Mouse (Mus musculus) lung, postnatal 25 days (tissue): ENCODE measurements at regions not wholly inside any gene's neighbourhood (a gene's known extent, or its start where the extent isn't known, plus 50 kb on each side); places are given as distances from the start of the nearest gene placed in this dataset.
"Not testable (repeated sequence)": the region's sequence is repeated elsewhere in the genome, so short reads cannot be mapped to it uniquely, and the experiment has no call there.

Experiments
- DNase-seq: peaks from one replicate; pipeline ENCODE4 v3.0.0; 2022; ENCODE audit warnings: low spot score

GRCm38 (mm10) chr19:27694478-27694877, 264.9 kb upstream of the Pum3 start:
- DNase-seq, result no peak

- DNase-seq, result no peak
Observed at GRCm38 (mm10) chr19:27693706-27694105, 264.1 kb upstream of the Pum3 start.

- no peak for DNase-seq
Observed at GRCm38 (mm10) chr19:27692944-27693343, 263.3 kb upstream of the Pum3 start.

GRCm38 (mm10) chr19:27683426-27683825, 253.8 kb upstream of the Pum3 start:
- no peak for DNase-seq

DNA sequence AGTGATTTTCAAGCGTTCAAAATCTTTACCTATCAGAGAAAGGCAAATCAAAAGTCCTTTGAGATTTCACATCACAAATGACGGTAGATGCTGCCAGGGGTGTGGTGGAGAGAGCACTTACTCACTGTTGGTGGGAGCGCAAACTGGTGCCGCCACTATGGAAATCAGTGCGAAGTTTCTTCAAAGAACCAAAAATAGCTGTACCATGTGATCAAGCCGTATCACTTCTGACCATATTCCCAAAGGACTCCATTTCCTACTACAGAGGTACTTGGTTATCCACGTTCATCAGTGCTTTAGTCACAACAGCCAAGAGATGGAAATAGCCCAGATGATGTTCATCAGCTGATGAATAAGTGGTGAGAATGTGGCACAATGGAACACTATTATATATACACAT, 249.8 kb upstream of the Pum3 start:
- no peak for DNase-seq

DNA sequence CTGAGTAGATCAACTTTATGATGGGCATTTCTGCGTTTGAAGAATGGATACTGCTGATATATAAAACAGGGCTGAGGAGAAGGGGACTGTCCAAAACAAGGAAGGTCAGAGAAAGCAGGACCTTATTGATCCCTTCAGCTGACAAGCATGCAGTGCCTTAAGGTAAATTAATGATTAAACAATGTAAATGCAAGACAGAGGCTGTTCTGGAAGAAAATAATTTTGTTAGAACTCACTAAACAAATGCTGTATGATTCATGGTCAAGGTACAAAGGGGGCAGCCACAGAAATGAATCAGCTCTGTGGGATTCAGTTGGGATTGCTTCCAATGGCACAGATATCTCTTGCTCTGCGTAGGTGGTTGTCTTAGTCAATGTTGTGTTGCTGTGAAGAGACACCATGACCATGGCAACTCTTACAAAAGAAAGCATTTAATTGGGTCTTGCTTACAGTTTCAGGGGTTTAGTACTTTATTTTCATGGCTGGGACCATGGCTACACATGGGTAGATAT, 243.1 kb upstream of the Pum3 start:
- no peak for DNase-seq

- DNase-seq, result no peak
Observed at GRCm38 (mm10) chr19:27663296-27663695, 233.7 kb upstream of the Pum3 start.

- DNase-seq, result no peak
Observed at GRCm38 (mm10) chr19:27641001-27641400, 211.4 kb upstream of the Pum3 start.

DNA sequence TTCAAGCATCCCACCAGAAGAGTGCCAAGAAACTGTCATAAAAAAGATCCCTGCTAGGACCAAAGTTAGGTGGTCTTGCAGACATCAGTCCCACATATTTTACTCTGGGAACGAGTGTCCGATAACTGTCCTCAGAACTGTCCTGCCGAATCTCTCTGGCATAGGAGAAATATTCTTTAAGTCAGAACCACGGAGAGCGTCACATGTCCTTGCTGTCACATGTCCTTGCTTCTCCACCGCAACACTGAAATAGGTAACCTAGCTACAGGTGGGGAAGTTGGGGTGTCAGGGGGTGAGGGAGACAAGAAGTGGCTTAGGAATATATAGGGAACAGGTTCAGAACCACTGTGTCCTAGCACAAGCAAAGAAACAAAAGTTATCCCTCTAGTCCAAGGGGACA, 203.5 kb upstream of the Pum3 start:
- DNase-seq, result no peak

- DNase-seq, result no peak
Observed at GRCm38 (mm10) chr19:27627626-27628025, 198.0 kb upstream of the Pum3 start.

DNA sequence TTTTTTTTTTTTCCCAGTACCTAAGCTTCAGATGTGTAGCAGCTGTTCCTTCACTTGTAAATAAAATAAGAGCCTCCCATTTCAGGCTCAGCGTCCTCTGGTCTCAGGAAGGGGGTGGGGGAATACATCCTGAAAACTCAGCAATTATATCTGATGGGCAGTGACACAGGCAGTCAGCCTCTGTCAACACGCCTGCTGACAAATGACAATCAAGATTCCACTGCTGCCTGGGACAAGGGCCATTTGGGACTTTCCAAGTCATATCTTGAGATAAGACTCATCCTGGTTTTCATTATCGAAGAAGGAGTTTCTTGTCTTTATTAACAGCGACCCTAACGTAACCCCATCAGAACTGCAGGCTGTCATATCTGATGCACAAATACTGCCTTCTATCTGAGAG, 187.9 kb upstream of the Pum3 start:
- peak; percentile 55 for DNase-seq

DNA sequence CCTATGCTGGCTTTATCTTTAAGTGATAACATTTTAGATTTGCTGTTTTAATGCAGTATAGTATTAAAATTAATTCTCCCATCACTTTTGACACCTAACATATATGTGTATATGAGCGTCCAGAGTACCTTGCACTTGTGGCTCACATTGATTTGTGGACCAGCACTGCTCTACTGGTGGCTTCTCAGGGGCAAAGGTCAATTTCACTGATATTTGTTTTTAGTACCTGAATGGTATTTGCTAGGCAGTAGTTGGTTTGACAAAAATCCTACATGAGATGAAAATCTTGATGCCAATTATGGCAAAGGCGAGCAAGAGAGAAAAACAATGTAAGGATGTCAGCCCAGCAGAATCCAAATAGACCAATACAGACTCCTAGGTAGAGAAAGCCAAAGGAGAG, 177.3 kb upstream of the Pum3 start:
- no peak for DNase-seq

DNA sequence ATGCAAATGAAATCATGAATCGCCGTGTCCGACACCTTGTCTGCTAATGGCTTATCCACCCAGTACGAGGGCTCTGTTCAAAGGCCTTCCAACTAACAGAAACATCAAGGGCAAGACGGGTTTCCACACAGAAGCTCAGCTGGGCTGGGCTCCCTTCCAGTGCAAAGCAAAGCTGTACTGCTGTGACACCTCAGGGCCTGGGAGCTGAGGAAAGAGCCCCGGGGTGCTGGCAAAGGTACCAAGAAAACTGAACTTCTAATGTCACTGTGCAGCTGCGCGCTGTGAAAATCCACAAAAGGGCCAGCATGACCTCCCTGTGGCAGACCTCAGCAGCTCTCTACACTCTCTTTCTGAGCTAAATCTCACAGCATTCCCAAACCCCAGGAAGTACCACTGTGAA, 173.7 kb upstream of the Pum3 start:
- DNase-seq, result no peak

GRCm38 (mm10) chr19:27601551-27601950, 171.9 kb upstream of the Pum3 start:
- DNase-seq, result no peak

GRCm38 (mm10) chr19:27600386-27600785, 170.8 kb upstream of the Pum3 start:
- not testable (repeated sequence) for DNase-seq

DNA sequence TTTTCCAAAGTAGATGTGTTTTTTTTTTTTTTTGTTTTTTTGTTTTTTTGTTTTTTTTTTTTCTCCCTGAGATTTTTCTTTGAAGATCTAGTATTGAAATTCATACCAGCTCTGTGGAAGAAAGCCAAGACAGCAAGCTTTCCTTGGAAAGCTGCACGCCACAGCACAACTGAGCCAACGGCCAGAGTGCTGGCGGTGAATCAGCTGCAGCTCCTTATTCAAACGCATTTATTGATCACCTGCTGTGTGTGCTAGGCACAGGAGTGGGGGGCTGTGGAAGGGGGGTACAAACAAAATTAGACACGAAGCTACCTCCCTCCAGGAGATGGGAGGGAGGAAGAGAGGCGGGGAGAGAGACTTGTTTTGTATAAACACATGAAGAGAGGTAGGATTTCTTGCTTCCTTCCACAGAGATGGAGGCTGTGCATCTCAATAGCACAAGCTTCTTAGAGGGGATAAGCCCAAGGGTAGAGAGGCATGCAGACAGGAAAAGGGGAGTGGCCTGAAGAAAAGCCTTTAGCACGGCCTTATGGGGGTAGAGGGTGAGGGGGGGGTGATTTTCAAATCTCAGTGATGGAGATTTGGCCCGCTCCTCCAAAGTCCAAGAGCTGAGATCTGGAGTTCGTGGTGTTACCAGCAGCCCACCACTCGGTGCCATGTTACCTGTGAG, 170.1 kb upstream of the Pum3 start:
- no peak for DNase-seq

DNA sequence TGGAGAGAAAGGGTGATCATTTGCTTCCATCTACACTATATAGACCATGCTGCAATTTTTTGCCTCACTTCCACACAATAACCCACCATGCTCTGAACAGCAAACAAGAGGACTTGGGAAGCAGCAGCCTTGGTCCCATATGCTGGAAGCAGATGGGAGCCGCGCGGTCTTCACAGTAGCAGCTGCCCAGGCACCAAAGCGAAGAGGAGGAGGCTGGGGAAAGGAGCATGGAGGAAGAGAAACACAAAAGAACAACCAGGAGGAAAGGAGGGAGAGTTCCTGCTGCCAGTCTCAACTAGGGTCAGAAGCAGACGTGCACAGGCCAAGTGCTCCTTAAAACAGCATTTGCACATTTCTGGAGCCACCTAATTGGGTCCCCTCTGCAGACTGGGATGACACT, 168.7 kb upstream of the Pum3 start:
- no peak for DNase-seq

- DNase-seq, result no peak
Observed at GRCm38 (mm10) chr19:27585566-27585965, 155.9 kb upstream of the Pum3 start.

DNA sequence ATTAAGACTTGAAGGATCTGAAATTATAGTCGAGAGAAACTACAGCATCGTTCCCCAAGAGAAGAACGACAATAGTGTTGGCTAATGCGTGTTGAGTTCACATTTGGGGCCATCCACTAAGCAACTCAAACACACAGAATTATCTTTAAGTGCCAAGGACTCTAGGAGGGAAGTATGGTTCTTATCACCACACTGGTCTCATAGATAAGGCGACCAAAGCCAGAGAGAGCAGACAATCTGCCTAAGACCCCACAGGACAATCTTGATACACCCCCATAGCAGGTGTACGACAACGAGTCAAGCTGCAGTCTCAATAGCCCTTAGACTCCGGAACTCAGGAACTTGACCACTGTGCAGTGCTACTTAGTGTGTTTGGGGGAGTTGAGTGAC, 152.5 kb upstream of the Pum3 start:
- DNase-seq, result no peak

- no peak for DNase-seq
Observed at GRCm38 (mm10) chr19:27581362-27582110, 151.9 kb upstream of the Pum3 start.

DNA sequence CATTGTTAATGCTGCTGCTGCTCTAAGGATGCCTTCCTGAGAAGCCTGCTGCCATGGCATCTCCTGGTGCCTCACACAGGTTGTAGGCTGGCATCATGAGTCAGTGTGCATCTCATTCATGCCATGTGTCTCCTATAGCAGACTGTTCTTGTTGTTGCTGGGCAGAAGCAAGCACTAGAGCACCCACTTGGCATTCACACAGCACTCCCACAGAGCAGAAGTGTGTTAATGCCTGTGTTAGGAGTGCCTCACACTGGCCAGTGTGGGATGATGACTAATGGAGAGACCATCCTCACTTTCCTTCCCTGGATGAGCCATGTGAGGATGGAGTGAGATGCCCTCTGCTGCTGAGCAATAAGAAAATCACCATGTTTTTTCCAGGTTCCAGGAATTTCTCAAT, 146.9 kb upstream of the Pum3 start:
- no peak for DNase-seq

DNA sequence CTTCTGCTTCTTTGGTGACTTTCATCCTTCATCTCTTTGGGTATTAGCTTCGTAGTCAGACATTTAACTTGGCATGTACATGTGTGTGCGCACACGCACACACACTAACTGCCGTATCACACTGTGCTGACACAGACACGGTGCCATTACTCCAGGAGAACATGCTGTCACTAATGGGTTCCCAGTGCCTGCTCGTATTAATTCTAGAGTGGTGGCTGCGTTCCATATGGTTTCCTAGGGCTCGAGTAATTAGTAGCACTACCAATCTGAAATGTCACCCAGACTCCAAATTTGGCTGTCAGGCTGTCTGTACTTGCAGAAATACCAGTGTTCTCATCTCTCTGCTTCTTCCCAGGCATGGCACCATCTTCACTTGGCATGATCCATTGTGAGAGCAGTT, 137.3 kb upstream of the Pum3 start:
- DNase-seq, result no peak

- DNase-seq, result no peak
Observed at GRCm38 (mm10) chr19:27566060-27566459, 136.4 kb upstream of the Pum3 start.

DNA sequence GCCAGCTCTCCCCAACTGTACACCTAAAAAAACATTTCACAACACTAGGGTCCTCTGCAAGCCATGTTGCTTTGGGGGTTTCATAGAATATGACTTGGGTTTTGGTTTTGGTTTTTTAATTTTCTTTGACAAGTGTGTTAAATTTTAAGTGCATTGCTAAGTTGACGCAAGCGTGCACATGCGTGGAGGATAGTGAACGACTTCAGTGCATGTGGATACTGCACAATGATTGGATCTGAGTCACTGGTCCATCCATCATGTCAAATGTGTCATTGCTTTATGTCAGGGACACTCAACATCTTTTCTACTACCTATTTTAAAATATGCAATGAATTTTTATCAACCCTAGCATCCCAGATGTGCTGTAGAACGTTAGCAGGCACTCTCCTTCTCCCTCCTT, 134.5 kb upstream of the Pum3 start:
- no peak for DNase-seq
